Mouse (Mus musculus): ENCODE data around the gene Stip1. TPM values are rescaled to one million over a fixed set of nuclear protein-coding genes. Genes with fewer than 3 reads are reported as not detected.

Stip1 gene
- total RNA-seq, 2 experiments from 2014 or later: 179 to 195 TPM

DNA sequence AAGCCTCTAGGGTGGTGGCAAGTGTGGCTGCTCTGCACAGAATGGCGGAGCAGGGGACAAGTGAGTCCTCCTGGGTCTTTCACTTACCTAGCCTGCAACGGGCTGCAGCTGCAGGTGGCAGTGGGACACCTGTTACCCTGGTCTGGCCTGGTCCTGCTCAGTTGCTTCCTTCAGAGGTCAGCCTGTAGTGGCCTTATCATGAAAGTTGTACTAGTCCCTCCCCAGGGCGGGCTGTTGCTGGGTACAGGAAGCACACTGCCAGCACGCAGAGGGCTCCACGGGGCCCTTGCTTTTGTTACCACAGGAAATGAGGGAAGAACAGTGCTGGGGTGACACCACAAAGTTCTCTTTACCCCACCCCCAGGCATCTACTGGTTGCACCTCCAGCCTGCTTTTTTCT lies 20.6 kb downstream of the Stip1 start, which contains the start of gene Fermt3:
TSS of gene Fermt3 (minus strand) at position 279 of the 400 bp plus-strand sequence.
- no peak within 1 kb of the TSS; the same call in 1 of the 2 replicates for H3K4me3 ChIP-seq
- no peak for TF ChIP-seq CTCF (conservative IDR thresholded peaks at IDR 0.05)
- no peak for DNase-seq (ENCODE audit: low spot score in 2 of 2)
- peak within 1 kb of the TSS; percentile 21 for H3K27ac ChIP-seq

DNA sequence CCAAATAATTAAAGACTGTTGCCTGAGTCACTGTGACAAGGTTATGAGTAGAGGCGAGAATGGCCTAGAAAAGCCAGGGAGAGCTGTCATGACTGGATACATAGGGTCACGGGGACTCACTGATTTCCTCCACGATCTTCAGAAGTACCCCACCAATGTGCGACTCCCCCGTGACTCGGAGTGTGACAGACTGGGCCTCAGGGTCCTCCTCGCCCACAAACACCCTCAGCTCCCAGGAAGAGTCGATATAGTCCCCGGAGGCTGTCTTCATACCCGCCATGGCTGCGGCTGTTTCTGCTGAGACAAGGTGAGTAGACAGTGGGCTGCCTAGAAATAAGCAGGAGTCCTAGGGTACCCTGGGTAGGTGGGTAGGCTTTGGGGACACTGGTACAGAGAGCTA lies 21.2 kb downstream of the Stip1 start:
- no peak for DNase-seq (ENCODE audit: low spot score in 2 of 2)
- Histone ChIP-seq H3K27ac (0 out of 2 replicates have a peak overlapping the region, but pooled peaks have one; percentile 18), H3K4me3 (no peak overlapping the region; the same call in 1 of the 2 replicates)
- no peak for TF ChIP-seq CTCF (conservative IDR thresholded peaks at IDR 0.05)

DNA sequence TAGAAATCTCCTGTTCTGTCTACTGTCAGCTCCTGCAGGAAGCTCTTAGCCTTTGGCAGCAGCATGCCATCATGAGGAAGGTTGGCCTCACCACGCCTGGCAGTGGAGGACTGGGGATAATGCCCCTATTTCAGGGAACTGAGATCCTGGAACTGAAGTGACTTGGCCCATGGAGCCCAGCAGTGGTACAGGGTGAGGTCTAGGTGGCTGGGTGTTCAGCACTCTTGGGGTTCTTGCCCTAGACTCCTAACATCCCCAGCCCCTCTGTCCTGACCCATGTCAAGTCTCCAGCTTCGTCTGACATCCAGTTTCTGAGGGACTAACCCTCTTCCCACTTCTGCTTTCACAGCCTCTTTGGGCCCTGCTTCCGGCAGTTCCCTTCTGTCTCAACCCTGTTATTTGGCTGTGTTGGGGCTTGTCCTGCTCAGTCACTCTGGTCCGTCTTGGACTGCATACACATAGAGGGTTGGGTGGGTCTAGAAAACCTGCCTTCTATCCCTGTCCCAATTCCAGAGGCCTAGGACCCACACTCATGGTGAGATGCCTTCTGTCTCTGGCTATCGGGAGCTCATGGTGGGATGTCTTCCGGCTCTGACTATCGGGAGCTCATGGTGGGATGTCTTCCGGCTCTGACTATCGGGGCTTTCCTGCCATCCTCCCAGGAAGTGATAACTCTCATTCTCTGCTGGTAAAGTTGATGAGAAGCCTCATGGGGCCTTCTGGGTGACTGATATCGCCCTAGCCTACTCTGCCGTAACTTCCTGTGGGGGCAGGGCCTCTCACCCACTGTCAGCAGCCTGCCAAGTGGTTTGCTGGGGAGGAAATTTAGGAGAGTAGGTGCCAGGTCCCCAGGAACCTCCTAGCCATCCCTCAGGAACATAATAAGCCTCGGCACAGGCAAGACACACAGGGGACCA lies 22.0 kb downstream of the Stip1 start:
- no peak for TF ChIP-seq CTCF (conservative IDR thresholded peaks at IDR 0.05)
- Histone ChIP-seq H3K27ac (0 out of 2 replicates have a peak overlapping the region, but pooled peaks have one; percentile 18), H3K4me3 (no peak overlapping the region)
- DNase-seq (ENCODE audit: low spot score in 2 of 2): no peak

DNA sequence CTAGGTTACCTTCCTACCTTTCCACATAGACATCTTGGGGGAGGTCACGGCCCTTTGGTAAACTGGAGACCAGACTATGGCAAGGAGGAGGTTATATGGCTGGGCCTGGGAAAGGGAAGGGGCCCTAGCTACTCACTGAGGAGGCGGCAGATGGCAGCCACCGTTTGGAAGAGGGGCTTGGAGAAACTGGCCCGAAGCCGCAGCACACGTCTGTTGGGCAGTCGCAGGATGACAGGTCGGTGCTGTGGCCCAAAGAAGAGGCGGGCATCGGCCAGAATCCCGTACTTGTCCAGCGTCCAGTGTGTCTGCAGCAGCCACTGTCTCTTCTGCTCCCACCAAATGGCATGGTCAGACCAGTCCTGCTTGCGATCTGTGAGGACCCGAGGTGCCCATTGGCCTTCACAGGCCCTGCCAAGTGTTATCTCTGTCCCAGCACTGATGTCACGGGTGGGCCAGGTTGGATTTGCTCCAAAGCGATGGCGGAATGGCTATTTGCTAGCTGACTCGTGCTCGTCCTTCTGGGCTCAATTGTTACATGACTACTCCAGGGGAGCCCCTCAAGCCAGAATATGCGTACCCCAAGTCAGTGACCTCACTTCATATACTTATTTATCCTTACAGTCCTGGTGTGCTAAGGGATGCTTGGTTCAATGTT lies 25.2 kb downstream of the Stip1 start:
- H3K27ac ChIP-seq: no peak overlapping the region
- no peak overlapping the region for H3K4me3 ChIP-seq
- no peak for DNase-seq (ENCODE audit: low spot score in 2 of 2)
- no peak for TF ChIP-seq CTCF (conservative IDR thresholded peaks at IDR 0.05)

DNA sequence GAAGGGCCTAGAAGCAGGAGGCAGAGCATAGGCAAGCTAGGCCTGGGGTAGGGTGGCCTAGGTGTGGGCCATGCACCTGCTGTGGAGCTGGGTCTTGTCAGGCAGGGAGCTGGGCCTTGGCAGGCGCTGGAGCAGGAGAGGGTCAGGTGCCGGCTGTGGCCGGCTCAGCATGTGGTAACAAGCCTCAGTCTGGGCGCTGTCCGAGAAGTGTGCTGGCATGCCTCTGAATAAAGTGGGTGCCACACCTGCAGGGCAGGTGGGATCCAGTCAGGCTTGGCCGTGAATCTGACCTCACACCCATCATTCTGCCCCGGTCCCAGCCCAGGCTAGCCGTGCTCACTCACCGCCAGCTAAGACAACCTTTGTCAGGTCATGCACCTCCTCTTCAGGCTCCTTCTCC lies 25.8 kb downstream of the Stip1 start:
- no peak overlapping the region for H3K4me3 ChIP-seq
- H3K27ac ChIP-seq: no peak overlapping the region
- DNase-seq (ENCODE audit: low spot score in 2 of 2): no peak
- no peak for TF ChIP-seq CTCF (conservative IDR thresholded peaks at IDR 0.05)

DNA sequence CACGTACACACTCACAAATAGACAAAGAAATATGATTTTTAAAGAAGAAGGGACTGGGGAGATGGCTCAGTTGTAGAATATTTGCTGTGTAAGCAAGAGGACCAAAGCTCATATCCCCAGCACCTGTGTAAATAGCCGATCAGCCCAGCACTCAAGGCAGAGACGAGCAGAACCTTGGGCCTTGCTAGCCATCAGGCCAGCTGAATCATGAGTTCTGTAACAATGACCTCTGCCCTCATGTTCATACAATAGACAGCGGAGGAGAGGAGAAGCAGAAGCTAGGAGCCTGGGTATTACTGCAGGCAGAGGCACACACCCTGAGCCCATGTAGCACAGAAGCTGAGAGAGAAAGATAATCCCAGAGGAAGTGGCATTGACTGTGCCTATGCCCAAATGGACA lies 27.3 kb downstream of the Stip1 start:
- DNase-seq (ENCODE audit: low spot score in 2 of 2): no peak
- Histone ChIP-seq H3K27ac (no peak overlapping the region), H3K4me3 (no peak overlapping the region)
- no peak for TF ChIP-seq CTCF (conservative IDR thresholded peaks at IDR 0.05)

DNA sequence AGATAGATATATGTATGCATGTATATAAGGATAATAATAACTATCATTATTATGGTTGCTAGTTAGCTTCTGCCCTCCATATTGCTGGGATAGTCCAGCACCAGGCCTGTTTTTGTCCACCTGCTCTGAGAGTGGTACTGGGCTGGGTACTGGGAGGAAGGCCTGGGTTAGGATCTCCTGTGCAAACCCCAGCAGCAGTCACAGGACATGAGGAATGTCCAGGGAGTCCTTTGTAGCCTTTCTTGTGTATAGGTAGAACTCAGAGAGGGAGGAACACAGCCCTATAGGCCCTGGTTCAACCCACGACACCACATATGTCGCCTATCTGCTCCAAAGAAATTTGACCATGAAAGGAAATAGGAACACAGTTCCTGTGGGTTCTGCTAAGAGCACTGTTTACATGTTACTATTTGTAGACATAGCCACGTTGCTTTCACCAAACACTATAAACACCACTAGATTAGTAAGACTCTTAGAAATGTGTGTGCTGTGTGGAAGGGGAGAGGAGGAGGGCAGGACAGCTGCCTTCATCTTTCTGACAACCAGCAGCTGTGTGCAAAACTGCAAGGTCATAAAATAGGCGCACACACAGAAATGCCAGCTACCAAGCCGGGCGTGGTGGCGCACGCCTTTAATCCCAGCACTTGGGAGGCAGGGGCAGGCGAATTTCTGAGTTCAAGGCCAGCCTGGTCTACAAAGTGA lies 32.7 kb downstream of the Stip1 start:
- no peak for TF ChIP-seq CTCF (conservative IDR thresholded peaks at IDR 0.05)
- DNase-seq (ENCODE audit: low spot score in 2 of 2): no peak
- H3K4me3 ChIP-seq: no peak overlapping the region
- H3K27ac ChIP-seq: no peak overlapping the region

DNA sequence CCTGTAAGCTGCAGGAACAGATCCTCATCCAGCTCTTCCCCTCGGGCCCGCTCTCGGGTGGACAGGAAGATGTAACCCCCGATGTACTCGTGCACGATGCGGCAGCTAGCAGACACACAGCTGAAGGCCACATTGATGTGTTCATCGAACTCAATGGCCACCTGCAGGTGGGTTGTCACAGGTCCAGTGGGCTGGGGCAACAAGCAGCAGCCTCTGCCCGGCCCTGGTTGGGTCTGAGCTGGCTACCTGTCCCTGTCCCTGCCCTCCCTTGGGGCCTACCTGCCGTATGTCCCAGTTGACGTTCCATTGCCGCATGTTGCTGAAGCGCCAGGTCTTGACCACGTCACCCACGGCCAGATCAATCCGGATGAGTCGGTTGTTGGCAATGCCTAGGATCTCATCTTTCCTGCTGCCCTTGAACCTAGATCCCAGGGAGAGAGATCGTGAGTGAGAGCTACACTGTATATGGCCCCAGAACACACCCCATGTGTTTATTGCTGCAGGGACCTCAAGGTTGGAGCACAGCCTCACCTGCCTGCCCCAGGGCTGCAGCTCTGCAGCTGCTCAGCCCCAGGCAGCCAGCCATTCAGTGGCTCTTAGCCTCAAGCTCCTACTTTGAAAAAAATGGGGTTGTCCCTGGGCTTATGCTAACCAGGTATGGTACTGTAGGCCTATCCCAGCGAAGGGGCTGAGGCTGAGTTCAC lies 40.3 kb downstream of the Stip1 start:
- TF ChIP-seq CTCF (conservative IDR thresholded peaks at IDR 0.05): no peak
- Histone ChIP-seq H3K4me3 (no peak overlapping the region), H3K27ac (no peak overlapping the region)
- DNase-seq (ENCODE audit: low spot score in 2 of 2): no peak

DNA sequence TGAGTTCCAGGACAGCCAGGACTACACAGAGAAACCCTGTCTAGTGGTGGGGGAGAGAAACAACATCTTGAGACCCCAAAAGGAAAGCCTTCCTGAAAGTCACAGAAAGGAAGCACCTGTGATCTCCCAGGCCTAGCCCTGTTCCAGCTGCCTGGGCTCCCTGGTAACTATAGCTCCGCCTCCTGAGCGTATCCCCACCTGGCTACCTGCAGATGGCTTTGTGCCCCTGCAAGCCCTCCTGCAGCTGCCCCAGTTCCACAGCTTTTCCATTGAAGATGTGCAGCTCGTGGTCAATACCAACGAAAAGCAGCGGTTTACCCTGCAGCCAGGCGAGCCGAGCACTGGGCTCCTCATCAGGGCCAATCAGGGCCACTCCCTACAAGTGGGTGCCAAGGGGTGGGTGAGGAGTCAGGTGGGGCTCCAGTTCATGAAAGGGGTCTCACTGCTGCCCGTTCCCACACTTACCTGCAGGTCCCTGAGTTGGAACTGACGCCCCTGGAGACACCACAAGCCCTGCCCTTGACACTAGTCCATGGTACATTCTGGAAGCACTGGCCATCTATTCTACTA lies 42.0 kb downstream of the Stip1 start:
- Histone ChIP-seq H3K27ac (no peak overlapping the region), H3K4me3 (no peak overlapping the region)
- DNase-seq (ENCODE audit: low spot score in 2 of 2): no peak
- no peak for TF ChIP-seq CTCF (conservative IDR thresholded peaks at IDR 0.05)

DNA sequence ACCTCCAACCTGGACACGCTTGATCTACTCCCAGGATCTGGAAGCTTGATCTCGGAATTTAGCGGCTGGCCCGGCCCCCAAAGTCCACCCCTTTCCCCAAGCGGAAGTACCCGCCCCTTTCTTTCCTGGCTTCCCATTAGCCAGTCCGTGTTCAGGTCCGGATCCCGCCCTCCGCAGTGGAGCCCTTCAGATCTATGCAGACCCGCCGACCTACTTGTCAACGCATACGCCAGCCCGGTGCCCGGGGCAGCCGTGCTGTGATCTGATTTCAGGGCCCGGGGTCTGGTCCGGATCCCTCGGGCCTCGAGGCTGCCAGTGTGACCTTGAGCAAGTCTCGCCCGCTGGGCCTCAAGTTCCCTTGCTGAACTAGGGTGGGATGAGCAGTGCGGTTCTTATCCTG lies 43.8 kb downstream of the Stip1 start, which contains the start of the genes Nudt22 and Trpt1:
TSS of gene Nudt22 (minus strand) at position 112 of the 400 bp plus-strand sequence.
TSS of gene Trpt1 (plus strand) at position 126 of the 400 bp plus-strand sequence.
- peak within 1 kb of the TSS; percentile 87 for H3K27ac ChIP-seq
- TF ChIP-seq CTCF (conservative IDR thresholded peaks at IDR 0.05): no peak
- DNase-seq (ENCODE audit: low spot score in 2 of 2): peak; percentile 81 to 91
- H3K4me3 ChIP-seq: peak within 1 kb of the TSS; percentile 80

DNA sequence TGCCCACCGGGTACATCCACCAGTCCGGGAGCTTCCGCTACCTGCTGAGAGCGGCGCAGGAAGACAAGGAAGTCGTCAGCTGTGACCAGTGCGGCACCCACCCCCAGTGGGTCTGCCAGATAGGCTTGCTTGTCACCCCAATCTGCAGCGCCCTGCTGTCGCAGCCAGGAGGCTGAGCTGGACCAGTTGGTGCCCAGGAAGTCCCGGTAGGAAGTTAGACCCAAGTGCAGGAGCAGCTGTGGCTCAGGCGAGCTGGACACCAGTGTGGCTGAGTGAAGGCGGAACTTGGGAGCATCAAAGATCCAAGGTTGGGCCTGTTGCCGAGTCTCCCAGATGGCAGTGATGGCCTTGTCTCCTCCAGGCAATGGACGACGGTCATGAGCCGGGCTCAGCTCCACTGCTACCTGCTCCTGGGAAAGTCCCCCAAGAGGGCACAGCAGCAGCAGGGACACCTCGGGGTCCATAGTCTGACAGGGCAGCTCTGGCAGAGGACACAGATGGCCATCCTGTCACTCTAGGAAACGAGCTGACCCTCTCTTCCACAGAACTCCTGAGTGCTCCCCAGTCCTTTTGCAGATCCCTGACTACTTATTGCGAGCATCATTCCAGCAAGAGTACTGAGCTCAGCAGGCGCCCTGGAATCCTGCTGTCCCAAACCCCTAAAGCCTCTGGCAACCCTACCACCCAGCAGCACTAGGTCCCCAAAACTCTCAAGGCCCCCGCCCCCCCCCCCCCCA lies 44.3 kb downstream of the Stip1 start:
- H3K4me3 ChIP-seq: peak overlapping the region; percentile 80
- H3K27ac ChIP-seq: peak overlapping the region; percentile 87
- no peak for TF ChIP-seq CTCF (conservative IDR thresholded peaks at IDR 0.05)
- DNase-seq (ENCODE audit: low spot score in 2 of 2): no peak
